Comparison of ENCODE assay signal across 32 mouse cellular contexts in the genomic region with DNA sequence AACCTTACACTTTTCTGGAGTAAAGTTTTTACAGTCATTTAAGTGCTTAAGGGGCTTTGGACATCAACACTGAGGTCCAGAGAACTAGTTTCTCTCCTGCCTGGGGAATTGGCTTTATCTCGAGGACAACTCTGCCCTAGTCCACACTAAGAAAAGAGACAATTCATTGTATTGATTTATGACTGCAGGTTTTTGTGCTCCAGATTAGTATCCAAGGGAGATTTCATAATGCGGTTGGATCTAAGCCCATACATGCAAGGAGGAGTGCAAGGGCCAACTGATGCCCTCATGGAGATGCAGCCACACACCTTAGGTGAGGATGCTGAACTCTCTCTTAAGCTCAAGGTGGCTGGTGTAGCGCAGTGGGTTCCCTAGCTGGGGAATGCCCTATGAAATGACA.
"Had no signal": no experiment of that assay in that cellular context is flagged by ENCODE, and none has a peak within 500 bp of the region (broad histone marks: within the 10 kb centered on the region; RNA-seq: fewer than 3 reads in every experiment).

No protein-coding gene starts in this region.

- H3K36me3 ChIP-seq: limb, embryonic 10.5 days; limb, embryonic 12.5 days; limb, embryonic 13.5 days; limb, embryonic 15.5 days; liver, embryonic 13.5 days; liver, embryonic 15.5 days; lung, embryonic 15.5 days; midbrain, embryonic 10.5 days; midbrain, embryonic 12.5 days; midbrain, embryonic 13.5 days; midbrain, embryonic 15.5 days; neural tube, embryonic 12.5 days; neural tube, embryonic 13.5 days had no signal

- ATAC-seq: liver, postnatal 0 days; lung, postnatal 0 days; midbrain, embryonic 13.5 days; midbrain, embryonic 15.5 days; midbrain, embryonic 16.5 days had no signal

- H3K4me1 ChIP-seq: limb, embryonic 12.5 days; limb, embryonic 13.5 days; limb, embryonic 15.5 days; liver, embryonic 13.5 days; liver, embryonic 15.5 days; lung, embryonic 15.5 days; megakaryocyte, embryonic 14.5 days; midbrain, embryonic 10.5 days; midbrain, embryonic 12.5 days; midbrain, embryonic 13.5 days; midbrain, embryonic 15.5 days; neural tube, embryonic 12.5 days; neural tube, embryonic 13.5 days had no signal

- H3K4me2 ChIP-seq: limb, embryonic 12.5 days; limb, embryonic 13.5 days; limb, embryonic 15.5 days; liver, embryonic 11.5 days; liver, embryonic 13.5 days; liver, embryonic 15.5 days; lung, embryonic 14.5 days; lung, embryonic 15.5 days; midbrain, embryonic 11.5 days; midbrain, embryonic 12.5 days; midbrain, embryonic 13.5 days; midbrain, embryonic 15.5 days; neural tube, embryonic 12.5 days; neural tube, embryonic 13.5 days had no signal

- DNase-seq: left cerebral cortex, postnatal 4 days; liver; liver, embryonic 13.5 days; liver, postnatal 0 days; lung, adult 18-20 months; lung, adult 2 months; lung, embryonic 14.5 days; lung, postnatal 10 days; lung, postnatal 14 days; lung, postnatal 36 days; lung, postnatal 4 days; midbrain, embryonic 14.5 days had no signal

- H3K9ac ChIP-seq: limb, embryonic 12.5 days; limb, embryonic 13.5 days; limb, embryonic 15.5 days; liver, embryonic 13.5 days; liver, embryonic 14.5 days; liver, embryonic 15.5 days; liver, postnatal 0 days; lung, embryonic 14.5 days; lung, embryonic 15.5 days; midbrain, embryonic 12.5 days; midbrain, embryonic 13.5 days; midbrain, embryonic 15.5 days; neural tube, embryonic 12.5 days; neural tube, embryonic 13.5 days had no signal

- H3K27me3 ChIP-seq: limb, embryonic 15.5 days; liver, embryonic 13.5 days; liver, embryonic 15.5 days; lung, embryonic 15.5 days; megakaryocyte, embryonic 14.5 days; midbrain, embryonic 12.5 days; midbrain, embryonic 13.5 days; midbrain, embryonic 15.5 days; neural tube, embryonic 12.5 days; neural tube, embryonic 13.5 days had no signal

- H3K9me3 ChIP-seq: limb, embryonic 15.5 days; liver, embryonic 13.5 days; liver, embryonic 15.5 days; lung, embryonic 15.5 days; midbrain, embryonic 10.5 days; midbrain, embryonic 12.5 days; midbrain, embryonic 13.5 days; midbrain, embryonic 15.5 days had no signal

- H3K4me3 ChIP-seq: limb, embryonic 10.5 days; limb, embryonic 12.5 days; limb, embryonic 13.5 days; limb, embryonic 15.5 days; liver, embryonic 13.5 days; liver, embryonic 15.5 days; lung, embryonic 15.5 days; megakaryocyte, embryonic 14.5 days; midbrain, embryonic 10.5 days; midbrain, embryonic 12.5 days; midbrain, embryonic 13.5 days; midbrain, embryonic 15.5 days; myocyte; neural tube, embryonic 12.5 days; neural tube, embryonic 13.5 days had no signal

- H3K27ac ChIP-seq: limb, embryonic 10.5 days; limb, embryonic 12.5 days; limb, embryonic 13.5 days; limb, embryonic 15.5 days; liver, embryonic 13.5 days; liver, embryonic 14.5 days; liver, embryonic 15.5 days; lung, embryonic 15.5 days; macrophage; midbrain, embryonic 10.5 days; midbrain, embryonic 12.5 days; midbrain, embryonic 13.5 days; midbrain, embryonic 15.5 days; neural tube, embryonic 12.5 days; neural tube, embryonic 13.5 days had no signal
